Mouse (Mus musculus) spleen, adult 10 weeks (tissue): Measurements from ENCODE around the gene Adprm. TPM values are rescaled to one million over a fixed set of nuclear protein-coding genes. Genes with fewer than 3 reads are reported as not detected.

Experiments
- polyA plus RNA-seq: library from polyadenylated mRNA; stranded (reverse); fragments of 350-450 nt; fragmentation: Illumina TruSeq; extraction: RNeasy Lipid Tissue Mini Kit (QIAGEN cat#74804); gene quantifications from one replicate; pipeline ENCODE4 v1.2.3, GENCODE M21; 2015; ENCODE audit warnings: low replicate concordance; ENCODE audit not compliant: insufficient read depth

Gene Adprm
- polyA plus RNA-seq, result 58.2 TPM

DNA sequence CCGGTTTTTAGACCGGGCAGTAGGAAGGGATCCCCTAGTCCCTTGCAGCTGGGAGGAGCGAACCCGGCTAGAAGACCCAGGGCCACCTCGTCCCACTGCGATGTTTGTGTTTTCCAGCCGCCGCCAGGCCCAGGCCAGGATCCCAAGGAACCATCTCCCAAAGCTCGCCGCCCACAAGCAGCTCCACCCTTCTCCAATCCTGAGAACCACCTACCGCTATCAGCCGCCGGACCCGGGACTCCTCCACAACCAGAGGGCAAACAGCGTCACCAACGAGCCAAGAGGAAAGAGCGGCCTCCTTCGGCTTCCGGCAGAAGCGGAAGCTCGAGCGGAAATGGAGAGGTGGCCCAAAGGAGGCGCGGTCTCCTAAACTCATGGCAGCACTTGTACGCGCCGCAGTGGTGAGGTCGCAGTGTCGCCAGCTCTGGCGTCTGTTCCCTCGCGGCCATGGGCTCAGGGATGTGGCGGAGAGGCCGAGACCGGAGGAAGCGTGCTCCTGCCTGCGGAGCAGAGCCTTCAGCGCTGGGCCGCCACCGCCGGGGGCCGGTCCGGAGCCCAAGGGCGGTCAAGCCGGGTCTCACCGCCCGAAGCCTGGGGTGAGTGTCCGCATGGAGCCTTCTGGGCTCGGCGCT, at the start of gene Adprm, which contains the start of gene Sco1:
Gene Adprm, minus strand, starts transcription at position 274 of the 632 bp plus-strand sequence.
Gene Sco1, plus strand, starts transcription at position 350 of the 632 bp plus-strand sequence.

GRCm38 (mm10) chr11:67078000-67078399, 25.6 kb upstream of the Adprm start, which contains the start of gene Myh3:
Gene Myh3, plus strand, starts transcription at chr11:67078300.

GRCm38 (mm10) chr11:67024867-67025477, 27.4 kb downstream of the Adprm start, which contains the start of gene Tmem220:
Gene Tmem220, plus strand, starts transcription at chr11:67025154.

Other genes starting within 250 kb of the Adprm start
- not detected for gene Pirt, start 140.6 kb downstream of the Adprm start, polyA plus RNA-seq
- not detected for gene Tmem238l, start 96.0 kb downstream of the Adprm start, polyA plus RNA-seq
- 2.8 TPM for gene Tmem220, start 27.4 kb downstream of the Adprm start, polyA plus RNA-seq
- 11.8 TPM for gene Sco1, start 76 bp upstream of the Adprm start, polyA plus RNA-seq
- not detected for gene Myh3, start 25.7 kb upstream of the Adprm start, polyA plus RNA-seq
- gene Myh2, start 118.4 kb upstream of the Adprm start, polyA plus RNA-seq, result not detected
- 0.39 TPM for gene Myh1, start 147.5 kb upstream of the Adprm start, polyA plus RNA-seq
- not detected for gene Myh4, start 185.4 kb upstream of the Adprm start, polyA plus RNA-seq
- gene Myh8, start 224.5 kb upstream of the Adprm start, polyA plus RNA-seq, result 0.11 TPM